Mouse (Mus musculus) kidney, adult 11 months (tissue): Measurements from ENCODE around the gene Lsm8.
"Not testable (repeated sequence)": the region's sequence is repeated elsewhere in the genome, so short reads cannot be mapped to it uniquely, and the experiment has no call there.

Experiments used
- DNase-seq: peaks from one replicate; pipeline ENCODE4 v3.0.0; 2022

The Lsm8 gene

DNA sequence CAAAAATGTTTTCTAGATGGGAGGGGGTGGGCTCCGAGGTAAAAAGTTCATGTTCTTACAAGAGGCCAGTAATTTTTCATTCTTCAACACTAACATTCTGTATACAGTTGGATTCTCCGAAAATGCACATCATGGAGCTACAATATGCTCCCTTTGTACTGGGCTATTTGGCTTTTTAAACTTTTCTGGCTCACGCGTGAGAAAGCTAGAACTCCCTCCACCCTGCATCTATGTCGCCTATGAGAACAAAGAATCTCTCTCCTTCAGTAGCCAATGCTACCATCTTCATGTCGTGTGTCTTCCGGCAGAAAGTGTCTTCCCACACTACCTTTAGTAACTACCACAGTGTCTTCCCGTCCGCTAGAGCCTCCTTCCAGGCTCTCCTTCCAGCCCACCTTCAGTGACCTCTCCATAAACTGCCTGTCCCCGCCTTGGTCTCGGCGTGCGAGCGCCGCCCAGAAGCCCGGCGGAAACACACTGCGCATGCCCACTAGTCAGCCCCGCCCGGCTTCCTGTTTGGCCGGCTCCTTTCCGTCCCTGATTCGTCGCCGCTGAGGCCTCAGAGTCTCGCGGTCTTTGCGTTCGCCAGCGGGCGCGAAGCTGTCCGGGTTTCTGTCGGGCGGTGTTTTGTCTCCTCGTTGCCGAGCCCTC, at the start of gene Lsm8:
TSS of gene Lsm8 (plus strand) at position 529 of the 651 bp plus-strand sequence.
- DNase-seq: peak; percentile 97

DNA sequence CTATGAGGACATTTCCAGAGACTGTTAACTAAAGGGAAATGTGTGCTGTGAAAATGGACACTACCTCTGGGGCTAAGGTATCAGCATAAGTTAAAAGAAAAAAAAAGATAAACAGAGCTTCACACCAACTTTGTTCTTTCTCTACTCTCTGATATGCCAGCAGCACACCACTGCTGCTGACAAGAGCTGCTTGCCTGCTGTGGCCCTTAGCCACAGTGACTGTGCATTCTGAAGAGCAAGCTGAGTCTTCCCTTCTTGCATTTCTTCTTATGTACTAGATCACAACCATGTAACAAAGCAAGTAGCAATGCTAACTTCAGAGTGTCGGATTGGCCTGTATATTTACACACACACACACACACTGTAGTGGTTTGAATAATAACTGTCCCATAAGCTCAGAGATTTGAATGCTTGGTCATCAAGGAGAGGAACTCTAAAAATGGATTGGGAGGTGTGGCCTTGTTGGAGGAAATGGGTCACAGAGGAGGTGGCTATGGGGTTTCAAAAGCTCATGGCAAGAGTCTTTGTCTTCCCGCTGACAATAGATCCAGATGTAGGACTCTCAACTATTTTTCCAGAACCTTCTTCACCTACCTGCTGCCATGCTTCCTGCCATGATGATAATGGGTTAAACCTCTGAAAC, 47.4 kb upstream of the Lsm8 start:
- DNase-seq: no peak

- no peak for DNase-seq
Observed at GRCm38 (mm10) chr6:18812623-18813022, 35.8 kb upstream of the Lsm8 start.

- no peak for DNase-seq
Observed at GRCm38 (mm10) chr6:18815606-18816005, 32.8 kb upstream of the Lsm8 start.

- peak; percentile 26 for DNase-seq
Observed at GRCm38 (mm10) chr6:18819343-18819742, 29.0 kb upstream of the Lsm8 start.

DNA sequence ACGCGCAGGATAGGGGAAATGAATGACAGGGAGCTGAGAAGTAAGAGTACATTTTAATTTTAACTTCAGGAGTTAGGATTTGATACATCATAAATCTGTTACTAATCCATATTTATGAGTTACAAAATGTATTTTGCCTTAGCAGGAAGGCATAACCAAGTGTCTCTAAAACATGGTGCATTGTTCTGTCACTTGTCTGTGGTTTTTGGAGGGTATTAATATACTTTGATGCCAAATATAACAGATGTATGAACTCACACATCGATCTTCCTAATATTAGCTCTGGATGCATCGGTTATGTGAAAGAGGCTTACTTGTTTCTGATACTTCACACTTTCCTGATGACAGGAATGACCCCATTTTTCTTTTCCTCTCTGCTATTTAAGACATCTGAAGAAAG, 28.1 kb upstream of the Lsm8 start:
- no peak for DNase-seq

- peak; percentile 79 for DNase-seq
Observed at GRCm38 (mm10) chr6:18822812-18823211, 25.6 kb upstream of the Lsm8 start.

DNA sequence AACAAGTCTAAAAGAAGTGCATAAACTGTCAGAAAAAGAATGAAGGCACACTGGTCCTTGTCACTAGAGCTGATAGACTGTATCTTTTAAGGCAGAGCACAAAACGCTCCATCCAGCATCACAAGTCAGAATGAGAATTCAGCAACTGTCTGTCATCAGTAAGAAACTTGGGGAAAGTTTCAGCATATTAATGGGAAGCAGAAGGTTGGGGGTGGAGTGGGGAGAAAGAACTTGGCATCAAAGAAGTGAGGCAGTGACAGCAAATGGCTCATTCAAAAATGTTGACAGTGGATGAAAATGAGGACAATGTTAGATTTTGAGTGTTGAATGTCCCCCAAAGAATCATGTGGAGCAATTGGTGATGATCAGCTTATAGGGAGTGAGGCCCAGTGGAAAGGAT, 15.4 kb upstream of the Lsm8 start:
- DNase-seq: no peak

- not testable (repeated sequence) for DNase-seq
Observed at GRCm38 (mm10) chr6:18844529-18844928, 3.9 kb upstream of the Lsm8 start.

- DNase-seq: peak; percentile 6
Observed at GRCm38 (mm10) chr6:18845571-18845970, 2.8 kb upstream of the Lsm8 start.

GRCm38 (mm10) chr6:18848702-18849061, 303 bp downstream of the Lsm8 start:
- no peak for DNase-seq

DNA sequence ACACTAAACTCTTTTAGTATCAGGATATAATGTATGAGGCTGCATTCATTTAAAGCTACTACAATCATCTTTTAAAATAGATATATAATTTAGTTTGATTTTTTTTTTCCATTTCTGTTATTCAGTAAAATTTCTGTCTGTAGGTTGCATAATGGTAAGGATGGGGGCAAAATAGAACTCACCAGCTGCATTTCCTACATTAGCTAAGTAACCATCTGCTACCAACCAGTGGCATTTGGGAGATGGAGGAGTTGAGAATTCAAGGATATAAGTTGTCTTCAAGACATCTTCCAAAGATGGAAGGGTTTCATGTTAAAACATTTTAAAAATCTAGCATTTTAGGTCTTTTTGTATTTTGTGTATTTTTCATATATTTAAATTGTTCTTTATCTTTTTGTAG, 6.9 kb downstream of the Lsm8 start:
- DNase-seq: no peak

- DNase-seq: no peak
Observed at GRCm38 (mm10) chr6:18856487-18857078, 8.2 kb downstream of the Lsm8 start.

DNA sequence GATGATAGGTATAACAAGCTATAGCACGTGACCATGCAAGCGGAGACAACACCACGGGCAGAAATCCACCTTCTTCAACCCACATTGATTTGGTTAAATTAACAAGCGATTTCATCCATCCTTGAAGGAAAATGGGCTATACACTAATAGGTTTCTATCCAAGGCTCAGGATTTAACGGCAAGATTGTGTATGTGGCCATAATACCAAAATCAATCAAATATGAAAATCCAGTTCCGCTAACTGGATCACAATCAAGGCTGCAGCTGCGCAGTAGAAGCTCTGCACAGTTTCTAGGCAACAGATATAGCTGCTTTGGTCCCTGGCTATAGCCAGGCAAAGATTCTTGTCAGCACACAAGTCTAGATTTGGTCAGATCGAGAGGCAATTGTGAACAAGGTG, 17.6 kb downstream of the Lsm8 start, which contains the start of gene Ankrd7:
TSS of gene Ankrd7 (plus strand) at position 301 of the 400 bp plus-strand sequence.
- DNase-seq: no peak

- no peak for DNase-seq
Observed at GRCm38 (mm10) chr6:18889030-18889429, 40.7 kb downstream of the Lsm8 start.

GRCm38 (mm10) chr6:18894142-18894541, 45.8 kb downstream of the Lsm8 start:
- no peak for DNase-seq
